Mouse (Mus musculus): ENCODE results near the gene Glyr1. TPM values are rescaled to one million over a fixed set of nuclear protein-coding genes. Genes with fewer than 3 reads are reported as not detected.

The Glyr1 gene
- total RNA-seq, 2 experiments from 2014 or later: 88.1 to 99.2 TPM

DNA sequence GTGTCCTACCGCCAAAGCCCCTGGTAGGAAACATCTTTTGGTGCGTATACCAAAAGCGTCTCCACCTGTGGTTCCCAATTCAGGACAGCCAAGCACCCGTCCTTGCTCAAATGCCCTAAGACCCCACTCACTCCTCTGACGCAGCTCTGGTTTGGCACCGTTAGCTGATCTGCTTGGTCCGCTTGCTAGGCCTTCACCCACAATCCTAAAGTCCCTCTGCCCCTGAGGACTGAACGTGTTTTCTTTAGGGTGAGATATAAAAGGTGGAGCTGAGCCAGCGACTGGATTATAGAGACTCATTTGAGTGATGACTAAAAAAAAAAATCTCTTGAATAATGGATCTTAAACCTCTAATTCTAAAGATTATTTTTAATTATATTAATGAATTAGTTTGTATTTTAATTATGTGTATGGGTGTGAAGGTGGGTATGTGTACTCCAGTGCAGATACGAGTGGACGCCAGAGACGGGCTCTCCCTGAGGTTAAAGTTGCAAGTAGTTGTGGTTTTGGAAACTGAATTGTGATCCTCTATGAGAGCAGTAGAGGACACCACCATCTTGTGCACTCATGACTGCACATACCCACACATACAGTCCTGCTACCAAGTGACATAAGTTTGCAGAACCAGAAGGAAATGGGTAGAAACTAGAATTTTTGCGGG lies 84.8 kb downstream of the Glyr1 start:
- DNase-seq (ENCODE audit: low spot score in 2 of 2): no peak

Other genes starting within 250 kb of the Glyr1 start
- not detected for gene 4930562C15Rik, start 214.4 kb downstream of the Glyr1 start, total RNA-seq (2021)
- 10 to 100 TPM; 33.3 to 39.0 TPM for gene Ubald1, start 169.5 kb downstream of the Glyr1 start, total RNA-seq (2021)
- 10 to 100 TPM; 83.7 to 86.4 TPM for gene Mgrn1, start 163.6 kb downstream of the Glyr1 start, total RNA-seq (2021)
- 10 to 100 TPM; 46.1 to 62.3 TPM for gene Nudt16l1, start 111.1 kb downstream of the Glyr1 start, total RNA-seq (2021)
- 10 to 100 TPM; 39.3 to 49.8 TPM for gene Anks3, start 85.7 kb downstream of the Glyr1 start, total RNA-seq (2021)
- not detected for gene Sept12, start 52.0 kb downstream of the Glyr1 start, total RNA-seq (2021)
- gene Smim22, start 42.6 kb downstream of the Glyr1 start, total RNA-seq (2021): not detected
- gene Rogdi, start 36.3 kb downstream of the Glyr1 start, total RNA-seq (2021): 10 to 100 TPM; 20.7 to 28.3 TPM
- 10 to 100 TPM; 30.5 to 37.4 TPM for gene Ubn1, start 194 bp upstream of the Glyr1 start, total RNA-seq (2021)
- gene Ppl, start 82.6 kb upstream of the Glyr1 start, total RNA-seq (2021): 1 to 10 TPM; 2.5 to 6.9 TPM
- gene Sec14l5, start 97.2 kb upstream of the Glyr1 start, total RNA-seq (2021): under 1 TPM; 0.06 to 0.07 TPM
- 10 to 100 TPM; 24.7 to 28.1 TPM for gene Nagpa, start 154.1 kb upstream of the Glyr1 start, total RNA-seq (2021)
- gene AU021092, start 172.4 kb upstream of the Glyr1 start, total RNA-seq (2021): 10 to 100 TPM; 21.1 to 28.6 TPM
- 10 to 100 TPM; 28.8 to 39.4 TPM for gene Alg1, start 183.8 kb upstream of the Glyr1 start, total RNA-seq (2021)
- 10 to 100 TPM; 19.4 to 20.8 TPM for gene Eef2kmt, start 206.1 kb upstream of the Glyr1 start, total RNA-seq (2021)

Measured in adrenal gland, adult 18-20 months (tissue).